Mouse (Mus musculus): ENCODE data around the gene Scgb1b3. TPM values are rescaled to one million over a fixed set of nuclear protein-coding genes. Genes with fewer than 3 reads are reported as not detected.

The Scgb1b3 gene
- not detected for polyA plus RNA-seq (2012; fragmentation: generic; extraction: Trizol)

DNA sequence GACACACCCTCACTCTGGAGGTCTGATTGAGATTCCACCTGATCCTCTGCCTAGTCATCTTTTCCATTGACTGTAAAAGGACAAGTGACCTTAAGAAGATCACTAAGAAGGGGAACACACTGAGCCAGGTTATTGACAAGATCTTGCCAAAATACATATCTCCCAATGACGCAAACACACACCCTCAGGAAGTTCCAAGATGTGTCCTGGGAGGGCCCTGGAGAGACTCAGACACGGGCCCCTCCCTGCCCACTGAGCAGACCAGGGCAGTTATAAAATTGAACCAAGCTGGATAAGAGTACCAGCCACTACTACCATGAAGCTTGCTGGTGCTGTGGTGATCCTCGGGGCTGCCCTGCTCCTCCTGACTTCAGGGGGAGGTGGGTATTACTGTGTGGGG is at the start of gene Scgb1b3:
Gene Scgb1b3, plus strand, starts transcription at position 301 of the 400 bp plus-strand sequence.
- Histone ChIP-seq H3K4me2 (ENCODE audit: low read depth) (no peak within 1 kb of the TSS), H3K4me3 (no peak within 1 kb of the TSS), H3ac (ENCODE audit: control insufficient read depth, insufficient read length) (no peak within 1 kb of the TSS), H3K36me3 (ENCODE audit: control insufficient read depth, insufficient read depth) (no peaks in the 10 kb centered on the region), H3K27me3 (ENCODE audit: control insufficient read depth, insufficient read depth, insufficient read length) (no peaks in the 10 kb centered on the region), H3K79me2 (ENCODE audit: control insufficient read depth, insufficient read depth) (no peaks in the 10 kb centered on the region)
- TF ChIP-seq MYOD1 (IDR thresholded peaks at IDR 0.05; ENCODE audit: control insufficient read depth in 1 of 3, insufficient read length in 2 of 3, low read depth in 2 of 3) (no peak), POLR2A (IDR thresholded peaks at IDR 0.05; ENCODE audit: insufficient read length, low read depth) (no peak), MAX (IDR thresholded peaks at IDR 0.05; ENCODE audit: low read depth) (no peak), MYOG (IDR thresholded peaks at IDR 0.05; ENCODE audit: control insufficient read depth in 1 of 3, insufficient read depth in 1 of 3, insufficient read length in 2 of 3, low read depth in 2 of 3) (no peak), TCF3 (IDR thresholded peaks at IDR 0.05; ENCODE audit: insufficient read length, low read depth) (no peak), E2F4 (IDR thresholded peaks at IDR 0.05; ENCODE audit: insufficient read depth) (no peak), CEBPB (IDR thresholded peaks at IDR 0.05; ENCODE audit: insufficient read depth, poor library complexity, severe bottlenecking) (no peak), TCF12 (IDR thresholded peaks at IDR 0.05; ENCODE audit: insufficient read depth, poor library complexity, severe bottlenecking) (no peak), REST (IDR thresholded peaks at IDR 0.05; ENCODE audit: insufficient read depth, insufficient read length) (no peak), POLR2AphosphoS2 (IDR thresholded peaks at IDR 0.05; ENCODE audit: insufficient read length, low read depth) (no peak), USF1 (IDR thresholded peaks at IDR 0.05; ENCODE audit: low read depth) (no peak), SRF (IDR thresholded peaks at IDR 0.05; ENCODE audit: control insufficient read depth, insufficient read length, low read depth) (no peak)

DNA sequence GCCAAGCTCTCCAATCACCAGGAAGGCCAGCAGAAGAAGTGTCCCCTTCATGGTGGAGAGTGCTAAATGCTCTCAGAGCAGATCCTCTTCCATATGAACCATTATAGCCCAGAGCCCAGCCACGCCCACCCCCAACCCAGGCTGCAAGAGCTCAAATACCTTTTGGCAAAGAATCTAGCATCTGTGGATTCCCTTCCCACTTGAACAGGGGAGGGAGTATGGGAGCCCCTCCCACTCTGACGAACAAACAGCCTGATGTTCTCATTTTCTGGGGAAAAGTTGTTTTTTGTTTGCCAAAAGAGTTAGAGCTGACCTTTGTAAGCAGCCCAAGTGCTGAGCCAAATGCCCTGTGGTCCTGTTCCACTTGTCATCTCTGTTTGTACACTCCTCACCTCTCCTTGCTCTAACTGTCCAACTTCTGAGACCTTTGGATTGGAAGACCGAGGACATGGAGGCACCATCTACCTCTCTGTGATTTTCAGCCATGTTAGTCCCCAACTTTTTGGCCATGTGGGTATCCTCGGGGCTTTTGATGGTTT is 13.3 kb upstream of the Scgb1b3 start, which contains the start of gene Scgb2b3:
Gene Scgb2b3, minus strand, starts transcription at position 51 of the 539 bp plus-strand sequence.
- H3K4me3 ChIP-seq, result no peak within 1 kb of the TSS

More for the DNA sequence above, 13.3 kb upstream of the Scgb1b3 start, which contains the start of gene Scgb2b3:
- TF ChIP-seq TCF3 (IDR thresholded peaks at IDR 0.05; ENCODE audit: insufficient read length, low read depth) (no peak), TCF12 (IDR thresholded peaks at IDR 0.05; ENCODE audit: insufficient read depth, poor library complexity, severe bottlenecking) (no peak), MAX (IDR thresholded peaks at IDR 0.05; ENCODE audit: low read depth) (no peak), USF1 (IDR thresholded peaks at IDR 0.05; ENCODE audit: low read depth) (no peak), SRF (IDR thresholded peaks at IDR 0.05; ENCODE audit: control insufficient read depth, insufficient read length, low read depth) (no peak), POLR2A (IDR thresholded peaks at IDR 0.05; ENCODE audit: insufficient read length, low read depth) (no peak), MYOD1 (IDR thresholded peaks at IDR 0.05; ENCODE audit: control insufficient read depth in 1 of 3, insufficient read length in 2 of 3, low read depth in 2 of 3) (no peak), E2F4 (IDR thresholded peaks at IDR 0.05; ENCODE audit: insufficient read depth) (no peak), REST (IDR thresholded peaks at IDR 0.05; ENCODE audit: insufficient read depth, insufficient read length) (no peak), CEBPB (IDR thresholded peaks at IDR 0.05; ENCODE audit: insufficient read depth, poor library complexity, severe bottlenecking) (no peak), POLR2AphosphoS2 (IDR thresholded peaks at IDR 0.05; ENCODE audit: insufficient read length, low read depth) (no peak), MYOG (IDR thresholded peaks at IDR 0.05; ENCODE audit: control insufficient read depth in 1 of 3, insufficient read depth in 1 of 3, insufficient read length in 2 of 3, low read depth in 2 of 3) (no peak)
- H3K36me3 ChIP-seq (ENCODE audit: control insufficient read depth, insufficient read depth), result no peaks in the 10 kb centered on the region
- H3ac ChIP-seq (ENCODE audit: control insufficient read depth, insufficient read length), result no peak within 1 kb of the TSS
- no peak within 1 kb of the TSS for H3K4me2 ChIP-seq (ENCODE audit: low read depth)
- H3K27me3 ChIP-seq (ENCODE audit: control insufficient read depth, insufficient read depth, insufficient read length), result no peaks in the 10 kb centered on the region
- H3K79me2 ChIP-seq (ENCODE audit: control insufficient read depth, insufficient read depth), result no peaks in the 10 kb centered on the region

Other genes with a start within 250 kb of the Scgb1b3 start
- gene Scn1b, start 248.6 kb upstream of the Scgb1b3 start, polyA plus RNA-seq (2012; fragmentation: generic; extraction: Trizol), result 4.1 TPM
- gene Gramd1a, start 219.7 kb upstream of the Scgb1b3 start, polyA plus RNA-seq (2012; fragmentation: generic; extraction: Trizol), result 25.5 TPM
- not detected for gene Scgb2b2, start 85.1 kb upstream of the Scgb1b3 start, polyA plus RNA-seq (2012; fragmentation: generic; extraction: Trizol)
- not detected for gene Scgb1b2, start 83.8 kb upstream of the Scgb1b3 start, polyA plus RNA-seq (2012; fragmentation: generic; extraction: Trizol)
- not detected for gene Scgb2b3, start 13.5 kb upstream of the Scgb1b3 start, polyA plus RNA-seq (2012; fragmentation: generic; extraction: Trizol)